Mouse (Mus musculus) kidney, postnatal 4 days (tissue): ENCODE results near the gene Ocel1.
"Not testable (repeated sequence)": the region's sequence is repeated elsewhere in the genome, so short reads cannot be mapped to it uniquely, and the experiment has no call there.

Experiments
- DNase-seq, 2 experiments: peaks; one replicate each; pipeline ENCODE4 v3.0.0; 2021; ENCODE audit warnings: mixed read lengths in 2 of 2

Ocel1 gene

DNA sequence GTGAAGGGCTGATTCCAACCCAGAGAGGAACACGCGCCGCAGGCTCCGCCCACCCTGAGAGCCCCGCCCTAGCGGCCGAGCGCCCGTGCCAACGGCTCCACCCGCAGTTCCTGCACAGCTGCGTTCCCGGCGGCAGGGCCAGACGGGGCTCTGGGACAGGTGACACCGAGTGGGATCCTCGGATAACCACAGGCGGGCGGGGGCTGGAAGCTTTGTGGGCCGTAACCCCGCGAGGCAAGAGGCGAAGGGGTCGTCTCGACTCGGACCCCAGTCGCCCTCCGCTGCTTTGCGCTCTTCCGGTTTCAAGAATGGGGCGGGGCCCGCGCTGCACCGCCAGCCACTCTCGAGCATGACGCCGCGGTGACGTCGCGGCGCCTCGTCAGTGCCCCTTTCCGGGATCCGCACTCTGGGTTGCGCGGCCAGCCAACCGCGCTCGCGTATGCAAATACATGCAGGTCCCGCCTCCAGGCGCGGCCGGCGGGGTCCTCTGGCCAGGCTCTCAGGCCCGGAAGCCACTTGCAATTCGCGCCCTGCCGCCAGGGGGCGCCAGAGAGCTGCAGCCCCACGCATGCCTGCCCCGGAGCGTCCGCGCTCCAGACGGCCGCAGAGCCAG lies at the start of gene Ocel1:
TSS of gene Ocel1 (plus strand) at position 63 of the 613 bp plus-strand sequence.
- DNase-seq, result peak; percentile 96 to 99

DNA sequence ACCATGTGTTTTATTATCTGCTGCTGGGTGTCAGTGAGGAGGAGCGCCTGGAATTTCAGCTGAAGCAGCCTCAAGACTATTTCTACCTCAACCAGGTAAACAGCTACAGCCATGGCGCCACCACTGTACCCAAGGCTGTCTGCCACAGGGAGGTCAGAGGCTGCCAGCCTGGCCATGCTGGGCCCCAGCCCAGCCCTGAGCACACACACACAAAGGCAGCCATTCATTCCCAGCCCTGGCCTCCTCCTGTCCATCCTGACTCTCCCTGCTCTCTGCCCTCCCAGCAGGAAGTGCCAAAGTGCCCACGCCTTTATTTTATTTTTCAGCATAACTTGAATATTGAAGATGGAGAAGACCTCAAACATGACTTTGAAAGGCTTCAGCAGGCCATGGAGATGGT lies 48.2 kb upstream of the Ocel1 start:
- DNase-seq, result no peak

DNA sequence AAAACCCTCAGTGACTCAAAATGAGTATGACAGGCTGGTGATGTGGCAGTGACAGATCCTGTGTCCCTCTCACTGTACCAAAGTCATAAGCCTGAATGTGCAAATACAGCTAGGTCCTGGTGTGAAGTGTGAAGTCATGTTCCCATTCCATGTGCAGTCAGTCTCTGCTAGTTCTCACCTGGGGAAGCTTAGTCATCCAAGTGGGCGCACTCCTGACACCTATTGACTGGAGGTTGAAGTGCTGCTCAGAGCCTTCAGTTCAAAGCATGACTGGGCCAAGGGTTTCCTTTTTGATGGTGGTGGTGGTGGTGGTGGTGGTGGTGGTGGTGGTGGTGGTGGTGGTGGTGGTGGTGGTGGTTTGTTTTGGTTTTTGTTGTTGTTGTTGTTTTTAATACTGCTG lies 46.2 kb upstream of the Ocel1 start:
- peak; percentile 27 to 47 for DNase-seq

DNA sequence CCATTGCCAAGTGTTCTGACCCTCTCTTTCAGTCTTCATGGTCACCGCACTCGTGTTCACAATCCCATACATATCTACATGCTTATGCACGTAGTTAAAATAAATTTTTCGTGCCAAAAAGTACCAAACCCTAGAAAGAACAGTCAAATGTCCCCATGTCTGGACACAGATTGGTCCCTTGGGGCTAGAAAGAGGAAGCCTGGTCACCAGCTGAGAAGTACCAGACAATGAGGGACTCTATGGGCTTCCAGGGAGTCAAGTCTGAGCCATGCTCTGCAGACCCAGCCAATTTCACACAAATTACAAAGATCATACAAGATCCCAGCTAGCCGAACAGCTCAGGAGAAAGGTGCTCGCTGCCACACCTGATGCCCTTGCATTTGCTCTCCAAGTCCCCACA lies 33.3 kb upstream of the Ocel1 start:
- not testable (repeated sequence) for DNase-seq

DNA sequence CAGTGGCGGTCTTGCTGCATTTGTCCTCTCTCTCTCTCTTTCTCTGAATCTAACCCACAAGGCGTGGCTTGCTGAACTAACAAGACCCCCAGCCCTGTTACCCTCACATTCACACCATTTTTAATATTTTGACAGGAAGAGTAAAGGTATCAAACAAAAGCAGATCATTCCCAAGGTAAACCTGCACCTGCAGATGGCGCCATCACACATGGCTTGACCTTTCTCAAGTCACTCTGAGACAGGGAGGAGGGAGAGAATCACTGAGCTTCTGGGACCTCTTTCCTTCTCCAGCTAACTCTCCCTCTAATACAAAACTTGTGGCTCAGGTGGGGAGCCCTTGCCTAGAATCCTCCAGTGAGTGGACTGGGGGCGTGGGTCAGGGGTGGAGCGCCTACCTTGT lies 30.5 kb upstream of the Ocel1 start:
- DNase-seq, result peak; percentile 72 to 73

DNA sequence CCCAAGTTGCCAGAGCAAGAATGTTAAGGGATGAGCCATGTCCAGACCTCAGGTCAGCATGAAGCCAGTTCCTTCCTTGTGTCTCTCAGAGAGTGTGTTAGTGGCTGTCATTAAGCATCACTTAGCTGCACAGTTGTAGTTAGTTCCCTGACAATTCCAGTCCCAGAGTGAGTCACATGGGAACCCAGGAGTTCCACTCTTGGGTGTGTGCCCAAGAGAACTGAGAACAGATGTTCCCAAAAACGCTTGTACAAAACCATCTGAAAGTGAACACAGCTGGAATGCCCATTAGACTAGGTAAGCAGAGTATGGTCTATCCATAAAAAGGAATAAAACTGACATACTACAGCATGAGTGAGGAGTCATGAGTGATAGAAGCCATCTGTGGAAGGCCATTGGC lies 24.5 kb upstream of the Ocel1 start:
- no peak for DNase-seq

DNA sequence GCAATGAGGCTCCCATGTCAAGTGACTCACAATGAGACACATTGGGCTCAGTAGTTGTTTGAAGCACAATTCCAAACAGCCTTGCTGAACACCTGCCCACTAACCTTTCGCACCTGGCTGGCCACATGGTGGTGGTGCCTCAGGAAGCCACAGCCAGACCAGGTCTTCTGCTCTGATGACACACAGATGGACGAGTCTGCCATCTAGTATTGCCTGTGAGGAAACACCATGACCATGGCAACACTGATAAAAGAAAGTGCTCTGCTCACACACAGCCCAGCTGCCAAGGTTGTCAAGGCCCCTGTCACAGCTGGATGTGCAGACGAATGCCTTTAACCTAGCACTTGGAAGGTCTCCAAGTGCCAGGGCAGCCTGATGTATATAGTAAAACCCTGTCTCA lies 20.0 kb upstream of the Ocel1 start:
- DNase-seq, result no peak

DNA sequence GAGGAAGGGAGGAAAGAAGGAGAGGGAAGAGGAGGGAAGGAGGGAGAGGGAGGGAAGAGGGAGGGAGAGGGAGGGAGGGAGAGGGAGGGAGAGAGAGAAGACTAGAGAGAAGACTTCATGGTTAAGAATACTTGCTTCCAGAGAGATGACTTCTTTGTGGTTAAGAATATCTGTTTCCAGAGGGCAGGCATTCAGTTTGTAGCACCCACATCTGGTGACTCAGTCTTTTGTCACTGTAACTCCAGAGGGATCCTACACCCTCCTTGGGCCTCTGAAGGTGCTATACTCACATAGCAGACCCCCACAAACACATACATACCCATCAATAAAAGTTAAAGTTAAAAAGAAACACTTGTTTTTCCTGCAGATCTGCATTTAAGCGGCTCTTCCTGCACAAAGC lies 19.6 kb upstream of the Ocel1 start:
- no peak for DNase-seq

DNA sequence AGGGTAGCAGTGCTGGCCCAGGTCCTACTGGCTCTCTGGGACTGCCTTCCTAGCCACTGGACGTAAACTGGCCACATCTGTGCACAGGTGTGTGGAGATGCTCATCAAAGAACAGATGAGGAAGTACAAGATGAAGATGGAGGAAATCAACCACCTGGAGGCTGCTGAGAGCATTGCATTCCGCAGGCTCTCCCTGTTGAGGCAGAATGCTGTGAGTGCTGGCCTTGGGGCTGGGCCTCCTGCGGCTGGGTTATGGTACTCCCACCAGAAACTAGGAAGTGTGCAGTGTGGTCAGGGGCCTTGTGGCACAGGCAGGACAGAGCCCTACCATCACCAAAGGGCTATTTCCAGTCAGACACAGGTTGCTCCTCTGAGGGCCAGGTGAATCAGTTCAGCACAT lies 13.1 kb upstream of the Ocel1 start:
- DNase-seq, result no peak

DNA sequence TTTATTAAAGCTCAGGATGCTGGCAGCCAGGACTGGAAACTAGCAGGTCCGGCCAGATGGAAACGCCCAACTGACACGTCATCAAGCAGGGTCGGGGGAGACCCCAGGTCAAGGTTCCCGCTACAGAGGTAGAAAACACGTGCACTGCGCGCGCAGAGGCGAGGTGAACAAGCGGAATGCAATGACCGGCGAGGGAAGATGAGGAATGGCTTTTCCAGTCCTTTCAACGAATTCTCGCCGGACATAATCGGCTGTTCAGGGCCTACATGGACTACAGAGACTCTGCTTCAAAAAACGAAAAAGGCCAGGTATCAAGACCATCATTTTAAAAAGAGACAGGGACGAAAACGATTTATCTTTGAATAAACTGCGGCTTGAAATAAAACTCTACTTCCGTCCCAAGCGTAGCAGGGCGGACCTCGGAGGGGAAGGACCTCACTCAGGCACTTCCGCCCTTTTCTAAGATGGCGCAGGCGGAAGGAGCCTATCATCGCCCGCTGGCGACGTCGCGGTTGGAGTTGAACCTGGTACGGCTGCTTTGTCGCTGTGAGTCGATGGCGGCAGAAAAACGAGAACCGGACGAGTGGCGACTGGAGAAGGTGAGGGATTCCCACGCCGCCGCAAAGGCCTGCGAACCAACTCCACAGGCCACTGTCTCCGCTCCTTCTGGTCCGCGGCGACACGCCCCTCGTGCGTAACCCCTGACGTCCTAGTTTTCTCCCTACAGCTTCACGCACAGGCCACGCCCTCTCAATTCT lies 4.1 kb upstream of the Ocel1 start, which contains the start of gene Use1:
TSS of gene Use1 (plus strand) at position 78 of the 758 bp plus-strand sequence.
- DNase-seq, result peak; percentile 92 to 95

DNA sequence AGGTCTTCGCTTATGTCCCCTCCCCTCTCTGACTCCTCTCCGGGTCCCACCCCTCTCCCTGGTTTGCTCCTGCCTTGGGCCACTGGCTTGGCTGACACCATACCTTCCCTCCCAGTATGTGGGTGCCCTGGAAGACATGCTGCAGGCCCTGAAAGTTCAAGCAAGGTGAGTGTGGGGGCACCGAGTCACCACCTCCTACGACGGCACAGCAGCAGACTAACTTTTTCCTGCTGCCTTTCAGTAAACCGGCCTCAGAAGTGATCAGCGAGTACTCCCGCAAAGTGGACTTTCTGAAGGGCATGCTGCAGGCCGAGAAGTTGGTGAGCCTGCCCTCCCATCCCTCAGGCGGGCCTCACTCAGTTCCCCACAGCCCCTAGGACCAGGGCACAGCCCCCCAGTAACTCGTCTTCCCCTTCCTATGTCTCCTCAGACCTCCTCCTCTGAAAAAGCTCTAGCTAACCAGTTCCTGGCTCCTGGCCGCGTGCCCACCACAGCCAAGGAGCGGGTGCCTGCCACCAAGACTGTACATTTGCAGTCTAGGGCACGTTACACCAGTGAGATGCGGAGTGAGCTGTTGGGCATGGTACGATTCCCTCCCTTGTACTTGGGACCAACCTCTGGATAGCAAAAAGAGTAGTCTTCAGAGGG lies 3.4 kb upstream of the Ocel1 start:
- DNase-seq, result peak in 1 of 2 experiments; percentile 29

DNA sequence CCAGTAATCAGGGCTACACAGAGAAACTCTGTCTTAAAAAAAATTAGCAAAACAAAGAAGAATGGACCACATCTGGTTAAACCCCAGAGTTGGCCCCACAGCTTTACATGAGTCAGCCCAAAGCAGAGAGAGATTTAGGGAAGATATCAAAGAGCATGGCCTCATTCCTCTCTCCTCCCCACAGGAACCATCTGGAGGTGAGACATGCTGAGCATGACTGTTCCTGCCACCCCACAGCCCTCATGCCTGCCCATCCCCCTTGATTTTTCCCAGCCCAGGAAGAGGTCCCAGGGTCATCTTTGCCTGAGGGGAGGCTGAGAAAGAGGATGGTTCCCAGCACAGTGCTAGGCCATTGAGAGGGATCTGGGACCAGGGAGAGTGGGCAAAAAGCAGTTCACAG lies 2.7 kb upstream of the Ocel1 start:
- DNase-seq, result no peak

DNA sequence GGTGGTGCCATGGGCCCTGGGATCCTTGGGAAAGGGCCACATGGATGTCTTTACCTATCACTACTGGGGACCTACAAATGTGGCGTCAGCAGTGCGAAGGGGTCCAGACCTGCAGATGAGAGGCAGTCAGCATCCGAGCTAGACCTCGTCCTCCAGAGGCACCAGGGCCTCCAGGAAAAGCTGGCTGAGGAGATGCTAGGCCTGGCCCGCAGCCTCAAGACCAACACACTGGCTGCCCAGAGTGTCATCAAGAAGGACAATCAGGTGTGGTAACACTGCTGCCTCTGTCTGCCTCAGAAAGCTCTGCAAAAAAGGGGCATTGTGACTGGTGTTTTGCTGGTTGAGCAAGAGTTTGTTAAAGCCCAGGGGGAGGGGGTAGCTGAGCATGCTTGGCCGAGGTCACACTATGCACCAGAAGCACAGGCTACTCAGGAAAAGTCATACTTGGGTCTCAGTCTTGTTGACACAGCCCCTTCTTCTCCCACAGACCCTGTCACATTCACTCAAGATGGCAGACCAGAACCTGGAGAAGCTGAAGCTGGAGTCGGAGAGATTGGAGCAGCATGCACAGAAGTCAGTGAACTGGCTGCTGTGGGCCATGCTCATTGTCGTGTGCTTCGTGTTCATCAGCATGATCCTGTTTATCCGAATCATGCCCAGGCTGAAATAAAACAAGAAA lies 1.9 kb upstream of the Ocel1 start:
- DNase-seq, result no peak

DNA sequence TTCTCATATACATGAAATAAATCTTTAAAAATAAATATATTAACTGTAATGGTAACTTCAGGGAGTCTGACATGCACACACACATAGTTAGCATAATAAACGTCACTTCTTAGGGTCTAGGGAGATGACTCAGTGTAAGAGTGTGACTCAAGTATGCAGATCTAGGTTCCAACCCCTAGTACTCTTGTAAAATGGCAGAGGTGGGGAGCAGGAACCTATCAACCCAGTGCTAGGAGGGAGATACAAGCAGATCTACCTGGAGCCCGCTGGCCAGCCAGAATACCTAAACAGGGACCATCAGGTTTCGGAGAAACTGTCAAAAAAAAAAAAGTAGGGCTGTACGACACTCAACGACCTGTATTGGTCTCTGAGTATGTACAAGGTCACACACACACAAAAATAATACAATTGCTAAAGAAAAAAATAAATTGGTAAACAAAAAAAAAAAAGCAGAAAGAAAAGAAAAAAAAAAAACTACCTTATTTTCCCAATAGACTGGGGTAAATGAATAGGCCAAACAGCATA lies 325 bp upstream of the Ocel1 start:
- DNase-seq, result no peak

DNA sequence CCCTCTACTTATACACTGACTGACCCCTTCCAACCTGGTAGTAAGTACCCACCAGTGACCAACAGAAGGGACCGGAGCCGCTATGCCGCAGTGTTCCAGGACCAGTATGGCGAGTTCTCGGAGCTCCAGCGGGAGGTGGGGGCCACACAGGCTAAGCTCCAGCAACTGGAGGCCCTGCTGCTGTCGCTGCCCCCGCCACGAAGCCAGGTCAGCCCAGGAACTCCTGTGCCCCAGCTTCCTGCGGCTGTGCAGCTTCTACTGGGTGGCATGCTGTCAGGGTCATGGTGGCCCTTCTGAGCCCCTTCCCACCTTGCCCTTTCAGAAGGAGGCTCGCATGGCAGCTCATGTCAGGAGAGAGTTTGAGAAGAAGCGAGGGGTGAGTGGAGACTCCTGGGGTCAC lies 1.3 kb downstream of the Ocel1 start:
- DNase-seq, result peak in 1 of 2 experiments; percentile 34

DNA sequence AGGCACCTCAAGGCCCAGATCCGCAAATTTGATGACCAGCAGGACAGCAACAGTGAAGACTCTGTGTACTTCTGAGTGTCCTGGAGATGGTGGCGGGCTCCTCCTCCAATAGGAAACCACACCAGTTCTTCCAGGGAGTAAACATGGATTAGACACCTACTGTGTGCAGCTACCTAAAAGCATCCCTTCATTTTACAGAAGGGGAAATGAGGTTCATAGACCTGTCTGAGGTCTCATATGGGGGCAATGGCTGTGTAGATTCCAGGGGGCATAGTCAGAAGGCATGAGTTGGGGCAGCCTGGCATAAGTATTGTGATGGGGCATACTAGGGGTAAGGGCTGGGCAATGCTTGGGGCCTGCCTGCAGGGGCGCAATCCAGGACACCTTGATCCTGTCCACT lies 1.9 kb downstream of the Ocel1 start:
- no peak for DNase-seq

DNA sequence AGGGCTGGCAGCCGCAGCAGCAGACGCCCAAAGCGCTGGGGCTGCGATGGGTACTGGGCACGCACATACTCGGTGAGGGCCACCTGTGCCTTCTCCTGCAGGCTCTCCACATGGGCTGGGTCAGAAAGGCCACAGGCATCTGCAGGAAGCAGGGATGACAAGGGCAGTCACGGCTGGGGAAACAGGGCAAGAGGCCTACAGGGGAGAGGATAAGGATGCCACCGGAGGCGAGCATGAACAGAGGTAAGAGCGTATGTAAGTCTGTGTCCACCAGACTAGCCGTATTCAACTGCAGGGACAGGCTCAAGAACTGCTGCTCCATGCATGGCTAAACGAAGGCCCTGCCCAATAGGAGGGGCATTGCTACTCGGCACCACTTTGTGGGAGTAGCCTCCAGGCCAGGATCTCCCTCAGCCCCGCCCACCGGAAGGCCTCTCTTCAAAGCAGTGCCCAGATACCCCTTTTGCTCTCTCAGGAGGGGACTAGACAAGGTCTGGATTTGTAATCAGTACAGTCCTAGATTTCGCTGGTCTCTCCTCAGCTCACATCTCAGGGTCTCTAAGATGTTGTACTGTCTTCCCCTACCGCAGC lies 3.6 kb downstream of the Ocel1 start:
- peak; percentile 71 to 81 for DNase-seq

DNA sequence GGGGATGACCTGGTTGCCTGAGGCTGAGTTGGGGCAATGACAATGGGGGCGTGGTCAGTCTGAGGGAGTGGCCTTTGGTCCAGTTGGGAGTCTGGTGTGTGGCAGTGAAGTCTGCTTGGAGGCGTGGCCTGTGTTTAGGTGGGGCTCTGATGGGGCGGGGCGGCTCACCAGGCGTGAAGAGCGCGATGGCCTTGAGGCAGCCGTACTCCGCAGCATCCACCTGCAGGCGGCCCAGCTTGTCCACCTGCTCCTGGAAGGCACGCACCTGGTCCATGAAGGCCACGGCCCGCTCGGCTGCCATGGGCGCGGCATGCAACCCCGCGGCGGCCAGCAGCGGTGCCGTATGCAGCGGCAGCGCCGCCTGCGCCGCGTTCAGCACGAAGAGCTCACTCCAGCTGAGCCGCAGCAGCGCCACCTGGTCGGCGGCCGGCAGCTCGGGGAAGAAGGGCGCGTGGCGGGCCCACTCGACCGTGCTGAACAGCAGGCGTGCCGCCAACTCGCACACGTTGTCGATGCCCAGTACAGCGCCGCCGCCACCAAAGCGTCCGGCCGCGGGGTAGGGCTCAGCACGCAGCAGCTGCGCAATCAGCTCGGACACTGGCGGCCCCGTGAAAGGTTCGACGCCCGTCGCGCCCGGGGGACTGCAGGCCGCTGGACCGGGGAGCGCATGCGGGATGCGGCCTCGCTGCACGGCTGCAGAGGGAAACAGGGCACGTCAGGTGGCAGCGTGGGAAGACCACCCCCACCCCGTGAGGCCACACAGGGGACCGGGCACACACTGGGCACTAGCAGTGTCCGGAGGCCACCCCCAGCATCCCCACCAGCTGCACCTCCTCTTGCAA lies 4.7 kb downstream of the Ocel1 start:
- DNase-seq, result peak; percentile 80 to 90

DNA sequence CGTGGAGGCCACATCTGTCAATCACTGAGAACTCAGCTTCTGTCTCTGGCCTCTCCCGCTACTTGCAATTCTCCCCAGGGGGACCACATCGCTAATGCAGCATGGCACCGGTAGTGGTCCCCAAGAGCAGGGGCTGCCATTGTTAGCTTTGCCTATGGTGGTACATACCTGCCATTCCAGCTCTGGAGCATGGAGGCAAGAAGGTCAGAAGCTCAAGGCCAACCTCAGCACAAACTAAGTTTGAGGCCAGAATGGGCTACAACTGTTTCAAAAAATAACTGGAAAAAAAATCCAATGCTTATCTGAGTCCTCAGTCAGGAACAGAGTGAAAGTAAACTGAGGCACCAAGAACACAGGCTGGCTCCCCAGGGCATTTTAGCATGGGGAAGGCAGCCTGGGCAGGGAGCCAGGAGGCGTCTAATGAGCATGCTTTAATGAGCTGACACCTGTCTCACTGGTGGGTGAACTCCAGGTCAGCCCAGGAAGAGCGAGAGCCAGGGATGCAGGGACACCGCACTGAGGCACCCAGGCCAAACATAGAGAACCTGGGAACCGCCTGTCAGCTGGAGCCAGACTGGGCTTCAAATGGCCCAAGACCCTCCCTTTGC lies 5.4 kb downstream of the Ocel1 start:
- peak in 1 of 2 experiments; percentile 26 for DNase-seq

DNA sequence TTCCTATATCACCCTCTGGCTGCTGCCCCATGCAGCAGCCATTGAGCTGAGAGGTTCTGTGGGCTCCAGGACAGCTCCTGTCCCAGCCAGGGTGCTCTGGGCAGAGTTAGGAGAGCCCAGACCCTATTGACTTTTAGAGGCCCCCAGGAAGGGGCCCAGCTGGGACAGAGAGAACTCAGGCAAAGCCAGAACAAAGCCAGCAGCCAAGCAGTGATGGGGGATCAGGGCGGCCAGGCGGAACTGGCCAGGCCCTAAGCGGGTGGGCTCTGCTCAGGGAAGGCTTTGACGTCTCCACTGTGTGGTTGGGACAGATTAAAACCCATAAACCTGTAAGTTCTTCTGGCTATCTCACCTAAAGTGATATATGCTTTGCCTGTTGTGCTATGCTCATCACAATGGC lies 7.9 kb downstream of the Ocel1 start:
- DNase-seq, result peak in 1 of 2 experiments; percentile 35

DNA sequence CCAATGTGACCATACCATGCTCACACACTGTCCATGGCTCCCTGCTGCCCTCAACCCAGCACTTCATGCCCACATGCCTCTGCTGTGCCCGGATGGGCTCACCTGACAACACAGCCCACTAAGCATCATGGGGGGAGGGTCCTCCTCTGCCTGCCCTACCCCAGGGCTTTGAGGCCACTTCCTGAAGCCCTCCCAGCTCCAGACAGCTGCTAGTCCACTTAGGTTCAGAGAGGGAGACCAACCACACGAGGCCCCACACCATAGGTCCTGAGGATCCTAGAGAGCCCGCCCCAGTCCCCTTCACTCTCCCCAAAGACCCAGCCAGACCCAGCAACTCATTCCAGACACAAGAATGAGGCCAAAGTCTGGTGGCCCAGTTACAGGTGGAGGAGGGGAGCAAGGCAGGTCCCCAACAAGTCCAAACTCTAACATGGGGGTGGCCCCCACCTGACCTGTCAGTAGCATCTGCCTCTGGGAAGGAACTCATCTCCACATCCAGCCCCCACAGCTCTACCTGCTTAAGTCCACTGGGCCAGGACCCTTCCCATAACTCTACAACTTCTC lies 8.5 kb downstream of the Ocel1 start:
- peak; percentile 42 to 64 for DNase-seq
